Mouse (Mus musculus) ovary, postnatal 14 days (tissue): ENCODE measurements around the gene Gm21866.
"Not testable (repeated sequence)": the region's sequence is repeated elsewhere in the genome, so short reads cannot be mapped to it uniquely, and the experiment has no call there.

Experiments used
- DNase-seq: peaks from one replicate; pipeline ENCODE4 v3.0.0; 2022; ENCODE audit warnings: low spot score

Gene Gm21866

GRCm38 (mm10) chrY:13465479-13465878 is at the start of gene Gm21866:
TSS of gene Gm21866 (minus strand) at chrY:13465579.
- DNase-seq, result not testable (repeated sequence)

GRCm38 (mm10) chrY:13493726-13494125 is 28.3 kb upstream of the Gm21866 start, which contains the start of gene Gm20773:
TSS of gene Gm20773 (plus strand) at chrY:13494026.
- not testable (repeated sequence) for DNase-seq
